Mouse (Mus musculus): ENCODE results near the gene Lrrfip2.

The Lrrfip2 gene

DNA sequence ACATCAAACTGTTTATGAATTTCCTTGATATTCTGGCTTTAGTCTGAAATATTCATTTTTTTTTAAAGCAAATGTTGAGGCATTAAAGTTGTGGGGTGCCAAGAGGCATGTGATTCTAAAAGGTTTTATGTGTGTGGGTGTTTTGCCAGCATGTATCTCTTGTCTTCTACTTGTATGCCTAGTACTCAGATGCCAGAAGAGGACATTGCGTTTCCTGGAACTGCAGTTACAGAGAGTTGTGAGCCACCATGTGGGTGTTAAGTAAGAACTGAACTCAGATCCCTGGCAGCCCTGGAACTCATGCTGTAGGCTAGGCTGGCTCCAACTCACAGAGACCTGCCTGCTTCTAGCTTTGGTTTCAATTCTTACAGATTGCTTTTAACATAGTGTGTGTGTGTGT is 42.2 kb downstream of the Lrrfip2 start:
- in situ Hi-C loops (cut with MseI, MboI), result no loop called here

DNA sequence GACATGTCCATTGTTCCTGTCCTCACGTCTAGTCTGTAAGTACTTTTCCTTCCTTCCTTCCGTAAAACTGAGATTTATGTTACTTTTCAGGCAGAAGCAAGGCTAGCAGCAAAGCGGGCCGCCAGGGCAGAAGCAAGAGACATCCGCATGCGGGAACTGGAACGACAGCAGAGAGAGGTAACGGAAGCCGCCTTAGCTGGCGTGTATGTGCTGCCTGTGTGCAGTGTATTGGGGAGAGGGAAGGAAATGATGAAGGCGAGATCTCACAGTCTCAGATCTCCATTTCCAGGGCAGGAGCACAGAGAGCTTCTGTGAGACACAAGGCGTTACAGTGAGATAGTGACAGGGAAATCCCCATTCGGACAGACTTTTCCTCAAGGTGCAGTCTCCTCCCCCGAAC is 43.8 kb downstream of the Lrrfip2 start:
- in situ Hi-C loops (cut with MseI, MboI), result no loop called here

DNA sequence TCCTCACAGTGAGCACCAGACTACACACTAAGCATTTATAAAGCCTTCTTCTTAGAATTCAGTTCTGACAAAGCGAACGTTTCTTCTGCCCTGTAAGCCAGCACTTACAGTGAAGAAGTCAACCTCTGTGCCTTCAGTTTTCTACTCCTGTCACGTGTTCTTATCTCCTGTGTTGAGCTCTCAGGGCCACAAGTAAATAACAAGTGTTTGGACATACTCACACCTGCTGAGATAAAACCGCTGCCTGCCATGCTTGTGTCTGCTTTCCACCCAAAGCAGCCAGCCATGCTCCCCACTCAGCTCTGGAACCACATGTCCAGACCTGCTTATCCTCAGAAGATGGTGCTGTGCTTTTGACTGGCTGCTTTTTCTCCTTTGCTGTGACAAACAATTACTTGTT is 49.2 kb downstream of the Lrrfip2 start:
- in situ Hi-C loops (cut with MseI, MboI), result no loop called here

DNA sequence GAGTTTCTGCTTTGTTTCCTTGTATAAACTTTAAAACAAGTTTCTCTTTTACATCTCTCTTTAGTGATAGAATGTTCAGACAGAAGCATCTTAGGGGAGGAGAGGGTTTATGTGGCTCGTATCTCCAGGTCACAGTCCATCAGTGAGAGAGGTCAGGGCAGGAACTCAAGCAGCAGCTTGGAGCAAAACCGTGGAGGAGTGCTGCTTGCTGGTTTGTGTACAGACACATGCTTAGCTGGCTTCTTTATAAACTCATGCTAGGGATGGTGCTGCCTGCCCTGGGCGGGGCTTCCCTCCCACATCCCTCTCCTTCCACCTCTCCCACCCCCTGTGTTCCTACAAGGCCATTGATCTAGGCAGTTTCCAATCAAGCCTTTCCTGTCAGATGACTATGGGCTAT is 53.0 kb downstream of the Lrrfip2 start:
- in situ Hi-C loops (cut with MseI, MboI), result no loop called here

DNA sequence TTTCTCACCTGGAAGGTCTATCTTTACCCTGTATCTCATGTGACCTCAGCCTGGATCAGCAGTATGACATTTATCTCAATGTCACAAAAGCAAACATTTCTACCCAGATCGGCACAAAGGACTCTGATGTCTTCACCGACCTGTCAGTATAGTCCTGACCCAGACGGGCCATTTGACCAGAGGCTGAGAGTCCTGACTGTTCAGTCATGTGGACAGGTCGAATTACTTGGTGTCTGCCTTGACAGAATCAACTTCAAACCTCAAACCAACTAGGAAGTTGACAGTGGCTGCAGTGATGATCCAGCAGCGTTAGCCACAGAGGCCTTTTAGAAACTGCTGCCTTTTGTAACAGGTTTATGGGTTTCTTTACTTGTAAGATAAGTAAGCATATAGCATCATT is 56.7 kb downstream of the Lrrfip2 start:
- in situ Hi-C loops (cut with MseI, MboI), result no loop called here

DNA sequence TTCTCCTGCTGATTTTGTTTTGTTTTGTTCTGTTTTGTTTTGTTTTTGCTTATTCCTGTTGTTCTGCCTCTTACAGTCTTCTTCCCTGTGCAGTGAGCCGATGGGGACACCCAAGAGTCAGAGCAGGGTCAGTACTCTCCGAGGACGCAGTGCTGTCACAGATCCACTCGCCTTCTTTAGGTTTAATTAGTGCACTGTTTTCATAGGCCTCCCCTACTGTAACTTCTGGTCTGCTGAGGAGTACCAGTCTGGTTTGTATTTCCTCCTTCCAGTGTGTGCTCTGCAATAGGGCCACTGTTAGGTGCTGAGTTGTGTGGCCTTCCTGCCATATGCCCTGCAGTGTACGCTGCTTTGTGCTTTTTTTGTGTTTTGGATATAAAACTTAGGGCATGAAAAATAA is 61.6 kb downstream of the Lrrfip2 start:
- in situ Hi-C loops (cut with MseI, MboI), result no loop called here

DNA sequence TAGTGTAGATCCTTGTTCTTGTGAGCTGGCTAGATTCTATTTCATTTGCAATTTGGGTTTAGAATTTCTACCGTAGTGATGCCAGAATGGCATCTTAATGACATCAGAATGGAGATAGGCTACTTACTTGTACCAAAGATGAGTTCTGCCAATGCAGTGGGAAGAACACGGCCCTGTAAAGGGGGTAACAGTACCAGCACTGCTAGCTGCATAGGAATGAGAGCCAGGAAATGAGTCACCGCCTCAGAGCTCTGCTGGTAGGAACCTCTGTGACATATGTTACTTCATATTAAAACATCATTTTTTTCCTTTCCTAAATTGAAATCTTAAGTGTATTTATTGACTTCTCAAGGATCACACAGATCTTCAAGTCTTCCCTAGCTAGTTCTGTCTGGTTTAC is 64.8 kb downstream of the Lrrfip2 start:
- in situ Hi-C loops (cut with MseI, MboI), result no loop called here

DNA sequence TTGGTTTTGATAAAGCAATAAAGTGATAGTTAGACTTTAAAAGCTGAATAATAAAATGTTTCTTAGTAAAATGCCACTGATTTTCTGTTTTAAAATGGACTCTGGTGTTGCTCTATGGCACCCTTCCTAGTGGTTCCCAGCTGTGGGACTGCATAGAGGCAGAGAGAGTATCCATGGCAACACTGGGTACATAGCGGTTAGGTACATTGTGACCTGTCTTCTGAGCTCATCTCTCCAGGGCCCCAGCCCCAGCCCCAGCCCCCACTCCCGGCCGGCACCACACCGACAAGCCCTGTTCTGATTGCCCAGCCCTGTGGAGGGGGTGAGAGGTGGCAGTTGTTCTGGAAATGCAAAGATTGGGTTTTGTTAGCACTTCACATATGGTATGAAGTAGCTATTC is 67.5 kb downstream of the Lrrfip2 start:
- in situ Hi-C loops (cut with MseI, MboI), result no loop called here

DNA sequence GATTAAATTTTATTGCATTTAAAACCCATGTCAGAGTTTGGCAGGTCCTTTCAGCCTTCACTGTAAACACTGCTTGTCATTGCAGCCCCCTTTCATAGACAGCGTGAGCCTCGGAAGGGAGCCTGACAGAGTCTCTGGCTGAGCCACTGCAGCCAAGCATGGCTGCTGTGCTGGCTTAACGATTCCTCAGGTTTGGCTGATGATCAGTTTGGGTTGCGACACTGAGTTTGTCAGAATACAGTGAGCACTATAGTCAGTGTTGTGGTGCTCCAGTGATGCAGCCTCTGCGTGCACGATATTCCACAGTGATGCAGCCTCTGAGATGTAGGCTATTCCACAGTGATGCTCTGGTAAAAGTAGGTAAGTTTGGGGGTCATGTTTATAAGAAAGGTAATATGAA is 69.5 kb downstream of the Lrrfip2 start:
- in situ Hi-C loops (cut with MseI, MboI), result no loop called here

DNA sequence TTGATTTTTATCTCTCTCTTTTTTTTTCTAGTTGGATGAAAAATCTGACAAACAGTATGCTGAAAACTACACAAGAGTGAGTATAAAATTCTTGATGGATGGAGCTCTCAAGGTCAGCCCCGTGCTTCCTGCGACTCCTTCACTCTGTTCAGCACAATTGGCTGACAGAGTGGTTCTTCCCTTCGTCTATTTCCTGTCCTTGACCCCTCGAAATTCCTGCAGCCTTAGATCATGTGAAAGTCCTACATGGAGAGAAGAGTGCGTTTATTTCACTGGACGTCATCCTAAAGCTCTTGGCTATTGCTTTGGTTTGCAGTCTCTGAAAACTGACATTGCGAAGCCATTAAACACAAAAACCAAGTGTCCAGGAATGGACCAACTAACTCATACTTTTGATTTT is 71.3 kb downstream of the Lrrfip2 start:
- in situ Hi-C loops (cut with MseI, MboI), result no loop called here

DNA sequence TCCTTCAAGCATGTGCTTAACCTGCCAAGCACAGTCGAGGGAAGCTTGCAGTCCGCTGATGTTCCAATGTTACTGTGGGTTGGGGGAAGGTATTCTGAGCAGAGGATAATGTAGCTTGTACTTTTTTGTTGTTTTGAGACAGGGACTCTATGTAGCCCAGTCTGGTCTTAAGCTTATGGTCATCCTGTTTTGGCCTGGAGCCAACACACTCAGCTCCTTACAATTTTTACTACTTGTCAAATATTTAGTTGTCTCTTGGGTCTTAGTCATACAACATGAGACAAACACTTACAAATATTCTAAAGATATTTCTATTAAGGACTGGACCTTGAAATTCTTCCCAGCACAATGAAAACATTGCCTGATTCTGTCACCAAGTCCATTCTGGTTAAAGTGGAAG is 75.8 kb downstream of the Lrrfip2 start:
- in situ Hi-C loops (cut with MseI, MboI), result no loop called here

DNA sequence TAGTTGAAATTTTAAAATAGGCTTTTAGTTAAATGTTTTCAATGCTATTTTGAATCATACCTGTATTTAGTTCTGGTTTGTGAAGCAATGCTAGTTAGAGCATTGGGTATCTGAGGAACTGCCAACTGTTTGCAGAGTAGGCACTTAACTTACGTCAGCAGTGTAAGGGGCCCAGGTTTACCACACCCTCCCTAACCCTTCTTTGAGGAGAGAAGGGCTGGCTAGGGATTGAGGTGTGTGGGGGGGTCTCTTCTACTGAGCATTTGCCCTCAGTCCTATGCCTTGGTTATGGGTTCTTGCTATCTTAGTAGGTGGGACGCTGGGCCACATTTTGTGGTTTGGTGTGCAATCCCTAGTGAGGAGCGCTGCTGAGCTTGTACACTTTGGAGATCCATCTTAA is 79.7 kb downstream of the Lrrfip2 start:
- in situ Hi-C loops (cut with MseI, MboI), result no loop called here

DNA sequence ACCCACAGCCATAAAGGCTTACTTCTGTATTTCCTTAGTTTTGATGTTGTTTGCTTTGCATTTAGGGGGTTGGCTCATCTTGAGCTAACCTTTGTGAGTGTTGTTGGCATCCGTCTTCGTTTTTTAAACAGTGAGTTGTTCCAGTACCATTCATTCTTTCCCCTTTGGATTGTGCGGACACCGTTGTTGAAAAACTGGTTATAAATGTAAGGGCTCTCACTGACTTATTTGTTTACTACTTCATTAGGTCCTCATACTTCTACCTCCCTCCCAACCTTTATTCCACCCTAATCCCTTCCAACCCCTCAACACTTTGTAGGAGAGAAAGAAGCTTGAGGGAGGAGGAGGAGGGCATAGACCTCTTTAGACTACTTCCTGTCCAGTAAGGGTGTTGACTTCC is 80.3 kb downstream of the Lrrfip2 start:
- in situ Hi-C loops (cut with MseI, MboI), result no loop called here

DNA sequence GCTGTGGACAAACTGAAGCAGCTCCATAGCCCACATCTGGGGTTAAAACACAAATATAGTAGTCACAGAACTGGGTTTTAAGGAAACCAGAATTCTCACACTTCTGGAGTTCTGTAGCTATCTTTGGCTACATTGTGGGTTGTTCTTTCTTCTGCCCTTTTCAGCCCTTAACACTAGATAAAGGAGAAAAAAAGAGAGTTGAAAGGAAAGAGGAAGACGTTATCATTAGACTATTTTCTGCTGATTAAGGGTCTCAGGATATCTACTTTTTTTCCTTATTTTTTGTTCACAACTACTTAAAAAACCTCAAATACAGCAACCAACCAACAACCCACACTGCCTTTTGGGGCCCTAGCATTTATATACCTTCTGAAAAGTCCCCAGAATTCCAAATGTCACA is 80.9 kb downstream of the Lrrfip2 start:
- in situ Hi-C loops (cut with MseI, MboI), result no loop called here

DNA sequence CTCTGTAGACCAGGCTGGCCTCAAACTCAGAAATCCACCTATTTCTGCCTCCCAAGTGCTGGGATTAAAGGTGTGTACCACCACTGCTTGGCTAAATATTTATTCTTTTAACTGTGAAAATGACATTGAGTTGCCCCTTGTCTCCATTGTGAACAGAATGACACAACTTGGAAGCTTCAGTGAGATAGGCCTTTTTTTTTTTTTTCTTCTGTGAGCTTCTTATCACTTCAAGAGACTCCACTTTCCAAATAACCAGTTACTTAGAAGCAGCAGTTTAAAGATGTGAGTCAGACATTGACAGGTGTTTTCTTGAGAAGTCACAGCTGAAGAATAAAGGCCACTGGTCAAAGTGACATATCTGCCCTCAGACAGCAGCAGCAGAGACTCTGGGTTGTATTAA is 82.8 kb downstream of the Lrrfip2 start:
- in situ Hi-C loops (cut with MseI, MboI), result no loop called here

DNA sequence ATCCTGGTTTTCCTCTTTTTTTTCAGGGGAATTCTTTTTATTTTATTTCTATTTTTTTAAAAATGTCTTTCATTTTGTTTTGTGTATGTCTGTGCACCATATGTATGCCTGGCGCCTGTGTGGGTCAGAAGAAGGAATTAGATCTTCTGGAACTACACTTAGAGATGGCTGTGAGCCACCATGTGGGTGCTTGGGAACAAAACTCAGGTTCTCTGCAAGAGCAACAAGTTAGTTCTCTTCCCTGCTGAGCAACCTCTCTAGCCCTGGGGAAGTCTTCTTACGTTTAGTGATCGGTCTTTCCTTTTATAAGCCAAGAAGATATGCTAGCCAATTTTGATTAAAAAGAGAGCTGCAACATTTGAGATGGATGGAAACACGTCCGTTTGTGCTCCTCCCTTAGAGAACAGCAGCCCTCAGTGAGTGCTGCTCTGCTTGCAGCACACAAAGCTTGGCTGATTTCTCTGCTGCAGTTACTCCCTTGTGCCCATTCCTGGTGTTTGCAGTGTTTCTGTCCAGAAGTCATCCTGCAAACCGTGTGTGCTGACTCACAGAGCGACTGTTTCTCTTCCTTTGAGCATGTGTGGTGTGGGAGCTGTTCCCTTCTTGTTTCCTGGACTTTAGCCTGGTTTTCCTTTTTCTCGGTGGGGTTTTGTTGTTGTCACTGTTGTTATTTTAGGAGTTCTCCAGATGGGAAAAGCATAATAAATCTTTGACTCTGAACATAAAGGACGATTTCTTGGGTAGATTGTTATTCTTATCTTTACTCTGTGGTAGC is 87.4 kb downstream of the Lrrfip2 start:
- in situ Hi-C loops (cut with MseI, MboI), result no loop called here

DNA sequence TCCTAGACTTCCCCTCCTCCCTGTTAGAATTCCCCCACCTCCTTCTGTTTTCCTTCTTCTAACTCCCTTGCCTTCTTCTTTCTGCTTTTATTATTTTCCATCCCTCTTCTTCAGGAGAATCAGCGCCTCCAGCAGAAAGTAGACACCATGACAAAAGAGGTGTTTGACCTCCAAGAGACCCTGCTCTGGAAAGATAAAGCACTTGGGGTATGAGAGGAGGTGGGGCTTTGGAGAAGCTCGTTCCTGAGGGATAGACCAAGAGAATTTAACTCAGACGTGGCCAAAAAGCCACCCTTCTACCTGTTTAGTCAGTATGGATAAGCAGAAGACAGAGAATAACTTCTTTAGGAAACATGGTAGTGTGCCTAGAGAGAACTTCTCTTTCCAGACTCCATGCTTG is 90.3 kb downstream of the Lrrfip2 start:
- in situ Hi-C loops (cut with MseI, MboI), result no loop called here

DNA sequence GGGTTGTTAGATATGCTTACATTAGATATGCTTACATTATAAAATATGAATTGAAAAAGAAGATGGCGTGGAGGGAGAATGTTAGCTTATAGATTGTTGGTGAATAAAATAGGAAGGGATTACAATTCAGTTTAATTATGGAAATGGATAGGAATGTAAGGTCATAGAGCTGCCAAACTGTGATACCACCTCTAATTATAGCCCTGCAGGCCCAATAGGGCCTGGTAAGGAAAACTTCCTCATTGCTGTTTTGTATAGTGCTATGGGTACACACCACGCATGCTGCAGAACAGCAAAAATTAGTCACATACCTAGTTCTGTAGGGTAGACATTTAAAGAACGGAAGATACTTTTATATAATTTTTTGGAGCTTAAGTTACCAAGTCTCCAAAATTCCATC is 90.8 kb downstream of the Lrrfip2 start:
- in situ Hi-C loops (cut with MseI, MboI), result no loop called here

DNA sequence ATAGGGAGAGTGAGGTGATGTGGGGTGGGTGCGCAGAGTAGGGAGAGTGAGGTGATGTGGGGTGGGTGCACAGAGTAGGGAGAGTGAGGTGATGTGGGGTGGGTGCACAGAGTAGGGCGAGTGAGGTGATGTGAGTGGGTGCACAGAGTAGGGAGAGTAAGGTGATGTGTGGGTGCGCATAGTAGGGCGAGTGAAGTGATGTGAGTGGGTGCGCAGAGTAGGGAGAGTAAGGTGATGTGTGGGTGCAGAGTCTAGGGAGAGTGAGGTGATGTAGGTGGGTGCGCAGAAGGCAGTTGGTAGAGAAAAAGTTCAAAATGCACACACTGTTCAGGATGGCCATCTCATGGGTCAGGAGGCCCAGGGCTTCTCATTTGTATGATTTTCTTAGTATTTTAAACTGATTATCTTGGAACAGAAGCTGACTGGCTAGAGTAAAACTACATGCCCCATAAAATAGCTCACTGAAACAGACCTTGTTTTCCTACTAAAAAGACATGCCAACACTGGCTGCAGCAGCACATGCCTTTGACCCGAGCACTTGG is 91.8 kb downstream of the Lrrfip2 start:
- in situ Hi-C loops (cut with MseI, MboI), result no loop called here

DNA sequence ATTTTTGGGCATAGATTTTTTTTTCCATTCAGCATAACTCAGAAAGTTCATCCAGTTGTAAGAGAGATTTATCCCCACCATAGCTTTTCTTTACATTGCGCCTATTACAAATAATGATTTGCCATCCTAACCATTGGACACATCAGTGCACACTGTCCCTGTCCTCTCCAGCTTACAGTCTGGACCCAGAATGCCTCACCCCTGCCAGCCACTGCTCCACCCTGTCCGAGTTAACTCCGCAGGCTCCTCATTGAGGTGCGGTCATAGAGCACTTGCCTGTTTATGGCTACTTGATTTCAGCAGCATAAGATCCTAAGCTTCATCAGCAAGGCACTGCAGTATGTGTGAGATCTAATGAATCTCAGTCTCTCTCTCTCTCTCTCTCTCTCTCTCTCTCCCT is 93.0 kb downstream of the Lrrfip2 start:
- in situ Hi-C loops (cut with MseI, MboI), result no loop called here

DNA sequence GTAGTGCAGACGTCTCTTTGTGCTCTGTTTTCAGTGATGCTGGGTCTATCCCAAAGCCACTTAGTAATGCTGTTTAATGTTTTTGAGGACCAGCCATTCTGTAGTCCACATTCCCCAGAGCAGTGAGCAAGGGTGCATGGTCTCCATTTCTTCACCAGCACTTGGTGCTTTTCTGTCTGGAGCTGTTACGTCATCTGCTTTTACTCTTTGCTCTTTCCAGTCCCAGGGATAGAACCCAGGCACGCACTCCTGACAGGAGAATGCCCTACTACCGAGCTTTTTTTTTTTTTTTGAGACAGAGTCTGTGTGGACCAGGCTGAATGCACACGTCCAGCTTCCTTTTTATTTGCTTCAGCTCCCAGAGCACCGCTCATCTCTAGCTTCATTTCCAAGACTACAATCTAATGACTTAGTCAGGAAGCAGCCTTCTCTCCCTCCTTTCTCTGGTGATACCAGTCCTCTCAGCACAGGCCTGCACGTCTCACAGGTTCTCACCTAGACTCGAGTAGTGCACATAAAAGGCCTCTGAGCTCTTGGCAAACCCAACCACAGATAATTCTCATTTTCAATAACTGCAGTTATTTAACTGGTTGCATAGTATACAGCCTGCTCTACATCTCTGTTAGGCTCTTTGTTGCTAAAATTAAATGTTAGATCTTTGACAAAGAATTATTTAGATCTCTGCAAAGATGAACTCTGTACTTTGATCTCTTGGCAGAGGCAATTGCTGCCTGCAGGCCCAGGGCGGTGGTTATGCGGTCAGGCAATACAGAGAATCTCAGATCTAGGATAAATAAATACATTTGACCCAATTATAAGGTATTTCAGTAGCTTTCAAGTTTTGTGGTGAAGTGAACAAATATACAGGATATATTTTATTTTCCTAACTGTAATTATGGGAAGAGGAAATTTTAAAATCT is 94.0 kb downstream of the Lrrfip2 start:
- in situ Hi-C loops (cut with MseI, MboI), result no loop called here

DNA sequence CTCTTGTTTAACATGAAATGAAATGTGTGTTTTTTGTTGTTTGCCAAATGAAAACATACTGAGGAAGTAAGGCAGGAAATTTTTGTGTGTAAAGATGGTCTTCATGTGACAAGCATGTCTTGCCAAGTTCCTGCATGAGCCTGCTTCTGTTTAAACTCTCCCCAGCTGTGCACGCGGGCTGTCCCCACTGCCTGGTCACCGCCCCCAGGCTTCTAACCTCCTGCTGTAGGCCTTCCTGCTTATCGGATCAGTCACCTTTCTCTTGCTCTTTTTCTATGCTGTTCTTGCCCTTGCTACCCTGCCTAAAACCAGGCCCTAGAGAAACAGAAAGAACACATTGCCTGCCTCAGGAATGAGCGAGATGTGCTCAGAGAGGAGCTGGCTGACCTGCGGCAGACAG is 96.1 kb downstream of the Lrrfip2 start:
- in situ Hi-C loops (cut with MseI, MboI), result no loop called here

DNA sequence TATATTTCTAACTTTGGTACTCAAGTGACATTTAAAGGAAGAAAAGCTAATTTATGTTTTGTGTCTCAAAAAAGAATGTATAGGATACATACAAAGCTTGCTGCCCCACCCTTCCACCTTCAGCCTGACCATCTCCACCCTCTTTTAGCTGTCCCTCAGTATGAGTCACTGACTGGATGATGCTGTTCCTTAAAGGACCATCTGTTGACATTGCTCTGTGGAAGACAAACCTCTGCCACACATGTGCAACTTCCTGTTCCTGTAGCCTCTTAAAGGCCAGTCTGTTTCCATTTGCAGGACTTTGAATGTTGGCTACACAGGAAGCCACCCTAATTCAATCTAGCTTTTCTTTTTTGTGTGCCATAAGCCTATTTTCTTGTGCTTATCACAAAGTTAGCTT is 99.0 kb downstream of the Lrrfip2 start:
- in situ Hi-C loops (cut with MseI, MboI), result no loop called here

All from mouse trophoblast stem cell (cell line).